Mouse (Mus musculus): ENCODE data around the gene Vapa. TPM values are rescaled to one million over a fixed set of nuclear protein-coding genes. Genes with fewer than 3 reads are reported as not detected.

The Vapa gene
- polyA plus RNA-seq, 1 experiment from 2014 or later: 172 TPM

DNA sequence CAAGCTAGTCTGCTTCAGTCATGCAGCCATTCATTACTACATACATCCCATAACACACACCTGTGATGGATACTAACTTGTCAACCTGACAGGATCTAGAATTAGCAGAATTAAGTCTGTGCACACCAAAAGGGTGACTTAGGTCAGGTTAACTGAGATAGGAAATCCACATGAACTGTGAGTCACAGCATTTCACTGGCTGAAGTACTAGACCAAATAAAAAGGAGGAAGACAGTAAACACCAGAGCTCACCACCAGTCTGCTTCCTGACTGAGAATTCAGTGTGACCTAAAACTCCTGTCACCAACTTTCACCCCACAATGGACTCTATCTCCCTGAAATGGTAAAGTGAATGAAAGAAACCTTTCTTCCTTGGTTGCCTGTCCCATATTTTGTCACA is 9.0 kb downstream of the Vapa start:
- H3K27ac ChIP-seq (ENCODE audit: low read depth, low read length): no peak overlapping the region
- H3K4me2 ChIP-seq: no peak overlapping the region
- H3K9ac ChIP-seq (ENCODE audit: low read depth, low read length): no peak overlapping the region
- peaks cover 44% of the 10 kb centered on the region for H3K4me1 ChIP-seq (ENCODE audit: control insufficient read depth, insufficient read depth, low read length)
- H3K36me3 ChIP-seq (ENCODE audit: control insufficient read depth, insufficient read depth, low read length): no peaks in the 10 kb centered on the region
- no peak for ATAC-seq (replicated peaks; ENCODE audit: insufficient number of reproducible peaks, low FRiP score, low TSS enrichment)
- no peaks in the 10 kb centered on the region for H3K27me3 ChIP-seq (ENCODE audit: control insufficient read depth, insufficient read depth, low read length)
- H3K4me3 ChIP-seq (ENCODE audit: low read depth, low read length): no peak overlapping the region
- H3K9me3 ChIP-seq (replicated peaks; ENCODE audit: control insufficient read depth, low read length): no peaks in the 10 kb centered on the region

- no peaks in the 10 kb centered on the region for H3K27me3 ChIP-seq (ENCODE audit: control insufficient read depth, insufficient read depth, low read length)
- no peak overlapping the region for H3K4me3 ChIP-seq (ENCODE audit: low read depth, low read length)
- H3K9me3 ChIP-seq (replicated peaks; ENCODE audit: control insufficient read depth, low read length): no peaks in the 10 kb centered on the region
- H3K27ac ChIP-seq (ENCODE audit: low read depth, low read length): peak overlapping the region; percentile 35; the same call in 1 of the 2 replicates
- H3K4me1 ChIP-seq (ENCODE audit: control insufficient read depth, insufficient read depth, low read length): peaks cover 12% of the 10 kb centered on the region
- 0 out of 2 replicates have a peak, but pooled peaks cover under 1% of the 10 kb centered on the region for H3K36me3 ChIP-seq (ENCODE audit: control insufficient read depth, insufficient read depth, low read length)
- no peak for ATAC-seq (replicated peaks; ENCODE audit: insufficient number of reproducible peaks, low FRiP score, low TSS enrichment)
- WGBS (ENCODE audit: insufficient replicate concordance): 65% methylated on average over 3 of the region's 3 CpGs
- H3K4me2 ChIP-seq: peak overlapping the region; percentile 14; the same call in 1 of the 2 replicates
- 0 out of 2 replicates have a peak overlapping the region, but pooled peaks have one; percentile 5 for H3K9ac ChIP-seq (ENCODE audit: low read depth, low read length)
These were observed 15.4 kb downstream of the Vapa start for GRCm38 (mm10) chr17:65597857-65598486.

- H3K9ac ChIP-seq (ENCODE audit: low read depth, low read length): no peak overlapping the region
- 91% methylated on average over 8 of the region's 8 CpGs for WGBS (ENCODE audit: insufficient replicate concordance)
- H3K4me2 ChIP-seq: no peak overlapping the region
- H3K4me1 ChIP-seq (ENCODE audit: control insufficient read depth, insufficient read depth, low read length): peaks cover 12% of the 10 kb centered on the region
- no peaks in the 10 kb centered on the region for H3K9me3 ChIP-seq (replicated peaks; ENCODE audit: control insufficient read depth, low read length)
- no peak for ATAC-seq (replicated peaks; ENCODE audit: insufficient number of reproducible peaks, low FRiP score, low TSS enrichment)
- H3K27ac ChIP-seq (ENCODE audit: low read depth, low read length): no peak overlapping the region
- H3K36me3 ChIP-seq (ENCODE audit: control insufficient read depth, insufficient read depth, low read length): 0 out of 2 replicates have a peak, but pooled peaks cover 4% of the 10 kb centered on the region
- no peak overlapping the region for H3K4me3 ChIP-seq (ENCODE audit: low read depth, low read length)
- H3K27me3 ChIP-seq (ENCODE audit: control insufficient read depth, insufficient read depth, low read length): no peaks in the 10 kb centered on the region
These were observed 18.7 kb downstream of the Vapa start for GRCm38 (mm10) chr17:65594687-65595086.

DNA sequence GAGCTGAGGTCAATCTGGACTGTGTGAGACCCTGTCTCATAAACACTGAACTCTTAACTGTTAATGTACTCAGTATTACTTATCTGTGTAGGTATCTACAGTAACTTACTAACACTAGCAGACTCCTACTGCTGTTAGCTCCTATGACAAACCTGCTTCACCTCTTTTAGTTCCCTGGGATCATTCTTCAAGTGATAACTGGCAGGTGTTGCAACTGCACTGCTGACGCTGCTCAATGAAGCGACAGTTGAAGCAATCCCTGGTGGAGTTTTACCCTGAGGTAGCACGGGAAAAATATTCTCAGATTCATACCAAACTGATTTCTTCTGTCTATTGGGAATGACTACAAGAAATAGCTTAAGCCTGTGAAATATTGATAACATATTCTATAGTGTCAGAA is 26.5 kb downstream of the Vapa start:
- H3K27ac ChIP-seq (ENCODE audit: low read depth, low read length): no peak overlapping the region
- H3K9me3 ChIP-seq (replicated peaks; ENCODE audit: control insufficient read depth, low read length): no peaks in the 10 kb centered on the region
- no peak for ATAC-seq (replicated peaks; ENCODE audit: insufficient number of reproducible peaks, low FRiP score, low TSS enrichment)
- H3K4me3 ChIP-seq (ENCODE audit: low read depth, low read length): no peak overlapping the region
- H3K4me2 ChIP-seq: no peak overlapping the region
- H3K36me3 ChIP-seq (ENCODE audit: control insufficient read depth, insufficient read depth, low read length): peaks cover under 1% of the 10 kb centered on the region; the same call in 1 of the 2 replicates
- no peak overlapping the region for H3K9ac ChIP-seq (ENCODE audit: low read depth, low read length)
- H3K27me3 ChIP-seq (ENCODE audit: control insufficient read depth, insufficient read depth, low read length): no peaks in the 10 kb centered on the region
- 58% methylated on average over 3 of the region's 3 CpGs for WGBS (ENCODE audit: insufficient replicate concordance)
- H3K4me1 ChIP-seq (ENCODE audit: control insufficient read depth, insufficient read depth, low read length): 0 out of 2 replicates have a peak, but pooled peaks cover 2% of the 10 kb centered on the region

DNA sequence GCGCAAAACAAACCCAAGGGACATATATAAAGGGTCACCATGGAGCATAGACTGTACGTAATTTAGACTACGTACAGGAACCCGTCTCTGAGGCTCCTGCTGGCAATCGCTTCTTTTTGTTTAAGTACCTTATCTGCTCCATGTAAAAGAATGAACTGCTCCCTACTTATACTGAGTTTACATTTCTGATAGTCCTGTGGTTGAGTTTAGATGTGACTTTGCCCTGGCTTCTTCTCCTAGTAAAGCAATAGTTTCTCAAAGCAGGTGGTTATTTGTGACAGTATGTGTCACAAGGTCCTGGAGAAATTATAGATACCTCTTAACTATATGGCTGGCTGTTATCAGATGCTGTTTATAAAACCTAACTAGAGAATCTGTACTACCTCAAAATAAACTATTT is 31.9 kb downstream of the Vapa start:
- no peak overlapping the region for H3K4me3 ChIP-seq (ENCODE audit: low read depth, low read length)
- H3K9me3 ChIP-seq (replicated peaks; ENCODE audit: control insufficient read depth, low read length): no peaks in the 10 kb centered on the region
- H3K27me3 ChIP-seq (ENCODE audit: control insufficient read depth, insufficient read depth, low read length): no peaks in the 10 kb centered on the region
- H3K4me1 ChIP-seq (ENCODE audit: control insufficient read depth, insufficient read depth, low read length): no peaks in the 10 kb centered on the region
- ATAC-seq (replicated peaks; ENCODE audit: insufficient number of reproducible peaks, low FRiP score, low TSS enrichment): no peak
- H3K27ac ChIP-seq (ENCODE audit: low read depth, low read length): no peak overlapping the region
- no peak overlapping the region for H3K4me2 ChIP-seq
- 91% methylated on average over 5 of the region's 5 CpGs for WGBS (ENCODE audit: insufficient replicate concordance)
- peaks cover 8% of the 10 kb centered on the region; the same call in 1 of the 2 replicates for H3K36me3 ChIP-seq (ENCODE audit: control insufficient read depth, insufficient read depth, low read length)
- H3K9ac ChIP-seq (ENCODE audit: low read depth, low read length): no peak overlapping the region

GRCm38 (mm10) chr17:65579766-65580165 is 33.6 kb downstream of the Vapa start:
- no peaks in the 10 kb centered on the region for H3K9me3 ChIP-seq (replicated peaks; ENCODE audit: control insufficient read depth, low read length)
- no peaks in the 10 kb centered on the region for H3K27me3 ChIP-seq (ENCODE audit: control insufficient read depth, insufficient read depth, low read length)
- no peak for ATAC-seq (replicated peaks; ENCODE audit: insufficient number of reproducible peaks, low FRiP score, low TSS enrichment)
- H3K27ac ChIP-seq (ENCODE audit: low read depth, low read length): no peak overlapping the region
- WGBS (ENCODE audit: insufficient replicate concordance): 94% methylated on average over 7 of the region's 7 CpGs
- H3K36me3 ChIP-seq (ENCODE audit: control insufficient read depth, insufficient read depth, low read length): peaks cover 8% of the 10 kb centered on the region; the same call in 1 of the 2 replicates
- H3K9ac ChIP-seq (ENCODE audit: low read depth, low read length): no peak overlapping the region
- H3K4me2 ChIP-seq: no peak overlapping the region
- no peaks in the 10 kb centered on the region for H3K4me1 ChIP-seq (ENCODE audit: control insufficient read depth, insufficient read depth, low read length)
- H3K4me3 ChIP-seq (ENCODE audit: low read depth, low read length): no peak overlapping the region

- no peak overlapping the region for H3K9ac ChIP-seq (ENCODE audit: low read depth, low read length)
- 79% methylated on average over 1 of the region's 1 CpGs for WGBS (ENCODE audit: insufficient replicate concordance)
These were observed 38.0 kb downstream of the Vapa start for GRCm38 (mm10) chr17:65575339-65575738.

GRCm38 (mm10) chr17:65574850-65575249 is 38.5 kb downstream of the Vapa start:
- H3K4me2 ChIP-seq: no peak overlapping the region
- WGBS (ENCODE audit: insufficient replicate concordance): 85% methylated on average over 8 of the region's 8 CpGs
- no peaks in the 10 kb centered on the region for H3K9me3 ChIP-seq (replicated peaks; ENCODE audit: control insufficient read depth, low read length)
- H3K27me3 ChIP-seq (ENCODE audit: control insufficient read depth, insufficient read depth, low read length): no peaks in the 10 kb centered on the region
- ATAC-seq (replicated peaks; ENCODE audit: insufficient number of reproducible peaks, low FRiP score, low TSS enrichment): no peak
- H3K9ac ChIP-seq (ENCODE audit: low read depth, low read length): no peak overlapping the region
- peaks cover 7% of the 10 kb centered on the region for H3K4me1 ChIP-seq (ENCODE audit: control insufficient read depth, insufficient read depth, low read length)
- H3K36me3 ChIP-seq (ENCODE audit: control insufficient read depth, insufficient read depth, low read length): no peaks in the 10 kb centered on the region
- H3K4me3 ChIP-seq (ENCODE audit: low read depth, low read length): no peak overlapping the region
- H3K27ac ChIP-seq (ENCODE audit: low read depth, low read length): no peak overlapping the region

More at GRCm38 (mm10) chr17:65575339-65575738, 38.0 kb downstream of the Vapa start:
- H3K4me1 ChIP-seq (ENCODE audit: control insufficient read depth, insufficient read depth, low read length): peaks cover 7% of the 10 kb centered on the region
- no peak for ATAC-seq (replicated peaks; ENCODE audit: insufficient number of reproducible peaks, low FRiP score, low TSS enrichment)
- H3K9me3 ChIP-seq (replicated peaks; ENCODE audit: control insufficient read depth, low read length): no peaks in the 10 kb centered on the region
- H3K36me3 ChIP-seq (ENCODE audit: control insufficient read depth, insufficient read depth, low read length): 0 out of 2 replicates have a peak, but pooled peaks cover under 1% of the 10 kb centered on the region
- no peak overlapping the region for H3K27ac ChIP-seq (ENCODE audit: low read depth, low read length)
- H3K27me3 ChIP-seq (ENCODE audit: control insufficient read depth, insufficient read depth, low read length): no peaks in the 10 kb centered on the region
- H3K4me3 ChIP-seq (ENCODE audit: low read depth, low read length): no peak overlapping the region
- H3K4me2 ChIP-seq: no peak overlapping the region

GRCm38 (mm10) chr17:65571866-65572265 is 41.5 kb downstream of the Vapa start:
- H3K27me3 ChIP-seq (ENCODE audit: control insufficient read depth, insufficient read depth, low read length): no peaks in the 10 kb centered on the region
- H3K36me3 ChIP-seq (ENCODE audit: control insufficient read depth, insufficient read depth, low read length): no peaks in the 10 kb centered on the region
- H3K4me3 ChIP-seq (ENCODE audit: low read depth, low read length): no peak overlapping the region
- H3K4me1 ChIP-seq (ENCODE audit: control insufficient read depth, insufficient read depth, low read length): peaks cover 7% of the 10 kb centered on the region
- no peaks in the 10 kb centered on the region for H3K9me3 ChIP-seq (replicated peaks; ENCODE audit: control insufficient read depth, low read length)
- WGBS (ENCODE audit: insufficient replicate concordance): 72% methylated on average over 9 of the region's 9 CpGs
- H3K9ac ChIP-seq (ENCODE audit: low read depth, low read length): no peak overlapping the region
- no peak for ATAC-seq (replicated peaks; ENCODE audit: insufficient number of reproducible peaks, low FRiP score, low TSS enrichment)
- H3K4me2 ChIP-seq: no peak overlapping the region
- H3K27ac ChIP-seq (ENCODE audit: low read depth, low read length): peak overlapping the region; percentile 24; the same call in 1 of the 2 replicates

Data from heart, embryonic 11.5 days (tissue).